Mouse (Mus musculus): ENCODE results near the gene Plekho1.

Plekho1 gene

DNA sequence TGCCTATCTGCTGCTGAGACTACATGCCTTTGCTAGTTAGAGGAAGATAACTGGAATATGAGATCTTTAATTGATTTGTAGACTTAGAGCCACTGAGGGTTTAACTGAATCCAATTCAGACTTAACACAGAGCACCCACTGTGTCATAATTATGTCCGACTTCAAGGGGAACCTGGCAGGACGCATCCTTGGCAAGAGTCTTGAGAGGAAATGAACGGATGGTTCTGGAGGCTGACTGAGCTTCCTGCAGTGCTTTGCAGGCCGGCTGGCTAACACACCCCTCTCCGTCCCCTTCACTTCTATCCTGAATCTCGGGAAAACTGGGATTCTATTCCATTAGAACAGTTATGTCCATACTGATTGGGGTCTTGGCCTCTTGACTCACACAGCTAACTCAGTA lies 12.7 kb upstream of the Plekho1 start:
- no peak for DNase-seq (ENCODE audit: low read depth, low spot score)

DNA sequence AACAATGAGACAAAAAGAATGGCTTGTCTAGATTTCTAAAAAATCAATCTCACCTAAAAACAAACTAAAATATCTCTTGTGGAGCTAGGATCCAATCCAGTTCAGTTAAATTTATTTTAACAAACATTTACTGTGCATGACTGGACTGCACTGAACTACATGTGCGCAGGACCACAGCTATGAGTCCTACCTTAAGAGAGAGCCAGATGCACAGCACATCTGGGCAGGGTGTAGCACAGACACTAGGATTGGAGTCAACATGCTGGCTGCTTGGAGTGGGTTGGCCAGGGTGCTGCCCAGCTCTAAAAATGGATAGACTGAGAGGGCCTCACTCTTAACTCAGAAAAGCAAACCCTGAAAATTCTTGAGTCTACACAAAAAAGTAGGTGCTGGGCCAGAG lies 5.8 kb upstream of the Plekho1 start:
- no peak for DNase-seq (ENCODE audit: low read depth, low spot score)

DNA sequence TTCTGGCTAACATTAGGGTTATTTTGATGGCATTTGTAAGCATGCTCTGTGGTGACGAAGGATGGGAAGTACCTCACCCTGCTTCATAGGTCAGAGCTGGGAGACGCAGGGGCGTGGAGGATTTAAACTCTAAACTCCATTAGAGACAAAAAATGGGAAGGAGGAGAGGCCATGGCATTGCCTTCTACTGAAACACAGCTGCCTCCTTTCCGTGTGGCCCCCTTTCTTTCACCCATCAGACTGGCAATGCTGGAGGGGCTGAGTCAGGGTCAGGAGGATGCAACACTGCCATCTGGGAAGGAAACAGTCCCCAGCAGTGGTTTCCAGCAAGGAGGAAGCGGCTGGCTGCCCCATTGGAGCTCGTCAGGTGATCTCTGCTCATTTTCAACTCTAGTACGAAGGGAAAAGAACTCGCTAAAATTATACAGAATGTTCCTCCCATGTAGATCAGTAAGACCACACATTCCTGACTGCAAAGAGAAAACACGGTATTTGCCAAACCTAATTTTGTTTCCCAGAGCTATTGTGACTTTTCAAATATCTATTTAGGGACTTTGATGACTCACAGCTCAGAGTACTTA lies 5.2 kb upstream of the Plekho1 start:
- DNase-seq (ENCODE audit: low read depth, low spot score), result no peak

DNA sequence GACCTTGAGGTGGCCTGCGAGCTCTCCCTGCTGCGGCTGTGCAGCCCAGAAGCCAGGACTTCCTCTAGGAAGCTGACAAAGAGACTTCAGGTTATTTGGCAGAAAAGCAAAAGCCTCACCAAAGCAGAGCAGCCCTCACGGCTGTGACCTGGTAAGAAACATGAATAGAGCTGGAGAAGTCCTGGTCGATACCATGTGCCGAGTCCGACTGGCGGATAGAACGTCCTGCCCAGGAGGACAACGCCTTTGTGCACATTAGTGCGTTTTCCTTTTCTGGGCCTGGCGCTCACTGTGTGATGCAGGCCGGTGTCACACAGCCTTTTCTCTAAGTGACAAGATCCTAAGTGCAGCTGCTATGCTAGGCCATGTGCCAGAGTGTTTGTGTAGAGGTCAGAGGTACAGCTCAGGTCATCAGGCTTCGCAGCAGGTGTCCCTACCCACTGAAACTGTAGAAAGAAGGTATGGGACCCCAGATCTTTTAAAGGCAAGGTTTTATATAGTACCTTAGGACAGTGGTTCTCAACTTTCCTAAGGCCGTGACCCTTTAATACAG lies 4.4 kb upstream of the Plekho1 start:
- DNase-seq (ENCODE audit: low read depth, low spot score), result no peak

GRCm38 (mm10) chr3:95999308-96000079 lies 3.7 kb upstream of the Plekho1 start:
- DNase-seq (ENCODE audit: low read depth, low spot score), result no peak

GRCm38 (mm10) chr3:95997203-95997721 lies 1.5 kb upstream of the Plekho1 start:
- peak; percentile 85 for DNase-seq (ENCODE audit: low read depth, low spot score)

GRCm38 (mm10) chr3:95996451-95997073 lies 761 bp upstream of the Plekho1 start:
- peak; percentile 50 for DNase-seq (ENCODE audit: low read depth, low spot score)

- peak; percentile 69 for DNase-seq (ENCODE audit: low read depth, low spot score)
Measured at GRCm38 (mm10) chr3:95994975-95995801, 613 bp downstream of the Plekho1 start.

- DNase-seq (ENCODE audit: low read depth, low spot score), result peak; percentile 81
Measured at GRCm38 (mm10) chr3:95994381-95994846, 1.4 kb downstream of the Plekho1 start.

- DNase-seq (ENCODE audit: low read depth, low spot score), result peak; percentile 80
Measured at GRCm38 (mm10) chr3:95993881-95994280, 1.9 kb downstream of the Plekho1 start.

DNA sequence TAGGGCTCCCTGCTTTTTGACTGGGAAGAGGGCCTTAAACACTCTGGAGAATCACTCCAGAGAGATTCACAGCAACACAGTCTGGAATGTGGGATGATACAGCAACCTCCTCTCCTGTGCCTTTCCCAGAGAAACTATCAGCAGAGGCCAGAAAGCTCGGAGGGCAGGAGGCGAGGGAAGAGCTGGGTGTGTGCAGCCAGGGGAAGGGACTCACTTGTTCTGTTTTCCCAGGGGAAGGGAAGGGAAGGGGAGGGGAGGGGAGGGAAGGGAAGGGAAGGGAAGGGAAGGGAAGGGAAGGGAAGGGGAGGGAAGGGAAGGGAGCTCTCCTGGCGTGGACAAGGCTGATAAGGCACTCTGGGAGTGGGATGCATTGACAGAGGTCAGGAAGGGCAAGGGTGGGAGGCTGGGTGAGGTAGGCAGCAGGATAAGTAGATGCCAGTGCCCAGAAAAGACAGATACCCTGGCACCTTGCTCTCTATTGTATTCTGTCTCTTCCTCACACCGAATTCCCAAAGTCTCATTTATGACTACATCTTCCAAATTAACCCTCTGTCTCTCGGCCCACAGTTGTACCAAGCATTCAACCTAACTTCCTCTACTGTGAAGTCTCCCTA lies 2.7 kb downstream of the Plekho1 start:
- DNase-seq (ENCODE audit: low read depth, low spot score), result no peak

- DNase-seq (ENCODE audit: low read depth, low spot score), result peak; percentile 80
Measured at GRCm38 (mm10) chr3:95990413-95990941, 5.3 kb downstream of the Plekho1 start.

DNA sequence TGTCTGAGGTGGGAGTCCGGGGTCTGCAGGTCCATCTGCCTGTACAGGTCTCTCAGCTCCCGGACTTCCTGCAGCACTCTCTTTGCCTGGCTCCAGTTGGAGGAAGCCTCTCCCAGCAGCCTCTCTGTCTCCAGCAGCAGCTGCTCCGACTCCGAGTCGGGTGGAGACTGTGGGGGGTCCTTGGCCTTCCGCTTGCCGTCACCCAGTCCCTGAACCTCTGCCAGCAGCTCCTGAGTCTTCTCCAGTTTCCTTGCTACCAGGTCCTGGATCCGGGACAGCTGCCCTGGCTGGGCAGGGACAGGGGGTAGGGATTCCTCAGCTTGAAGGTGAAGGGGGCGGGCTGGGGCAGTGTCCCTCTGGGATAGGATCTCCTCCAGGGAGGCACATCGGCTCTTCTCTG lies 6.8 kb downstream of the Plekho1 start:
- DNase-seq (ENCODE audit: low read depth, low spot score), result no peak

DNA sequence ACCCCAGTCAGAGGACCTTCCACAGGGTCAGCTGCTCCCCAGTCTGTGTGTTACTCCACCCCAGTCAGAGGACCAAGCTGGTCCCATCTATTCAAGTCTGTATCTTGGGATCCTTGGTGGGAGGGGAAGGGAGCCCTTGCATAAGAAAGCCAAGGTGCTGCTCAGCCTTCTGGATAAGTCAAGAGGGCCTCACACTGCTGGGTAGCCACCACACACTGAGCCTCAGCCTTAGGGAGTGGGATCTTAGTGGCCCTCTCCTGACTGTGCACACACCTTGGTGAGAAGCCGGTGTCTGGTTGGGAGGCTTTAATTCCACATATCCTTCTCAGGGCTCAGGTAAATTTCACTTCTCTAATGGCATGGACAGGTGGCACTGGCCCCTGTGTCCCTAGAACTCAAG lies 7.7 kb downstream of the Plekho1 start:
- DNase-seq (ENCODE audit: low read depth, low spot score), result peak; percentile 76

DNA sequence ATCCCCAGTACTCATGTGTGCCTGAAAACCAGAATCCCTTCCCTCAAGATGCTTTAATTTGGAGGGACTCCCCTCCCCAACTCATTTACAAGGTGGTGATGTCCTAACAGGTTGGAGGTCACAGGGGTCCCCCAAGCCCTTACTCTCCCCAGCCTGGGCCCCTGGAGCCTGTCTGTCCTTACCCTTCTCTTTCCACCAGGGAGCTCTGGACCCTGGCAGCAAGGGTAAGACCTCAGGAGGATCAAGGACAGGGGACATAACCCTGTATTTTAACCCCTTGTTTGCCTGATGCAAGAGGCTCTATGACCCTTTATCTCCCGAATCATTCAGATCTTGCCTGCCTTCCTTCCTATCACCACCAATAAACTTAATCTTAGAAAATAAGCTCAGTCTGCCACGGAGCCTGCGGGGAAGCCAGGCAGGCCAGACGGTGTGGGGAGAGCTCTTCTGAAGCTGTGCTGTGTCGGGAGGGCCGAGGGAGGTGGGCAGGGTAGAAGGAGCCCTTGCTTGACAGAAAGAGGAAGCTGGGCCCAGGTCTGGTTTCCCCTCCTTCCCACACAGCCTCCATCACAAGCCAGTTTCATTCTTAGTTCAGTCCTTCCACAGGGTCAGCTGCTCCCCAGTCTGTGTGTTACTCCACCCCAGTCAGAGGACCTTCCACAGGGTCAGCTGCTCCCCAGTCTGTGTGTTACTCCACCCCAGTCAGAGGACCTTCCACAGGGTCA lies 8.3 kb downstream of the Plekho1 start:
- DNase-seq (ENCODE audit: low read depth, low spot score), result peak; percentile 93

GRCm38 (mm10) chr3:95986984-95987383 lies 8.8 kb downstream of the Plekho1 start:
- DNase-seq (ENCODE audit: low read depth, low spot score), result peak; percentile 71

GRCm38 (mm10) chr3:95986001-95986622 lies 9.7 kb downstream of the Plekho1 start:
- DNase-seq (ENCODE audit: low read depth, low spot score), result peak; percentile 87

- DNase-seq (ENCODE audit: low read depth, low spot score), result peak; percentile 85
Measured at GRCm38 (mm10) chr3:95985209-95986000, 10.4 kb downstream of the Plekho1 start.

- peak; percentile 85 for DNase-seq (ENCODE audit: low read depth, low spot score)
Measured at GRCm38 (mm10) chr3:95982129-95982528, 13.7 kb downstream of the Plekho1 start.

Measured in A20 (cell line).